Mouse (Mus musculus): ENCODE measurements at regions not wholly inside any gene's neighbourhood (a gene's known extent, or its start where the extent isn't known, plus 50 kb on each side); places are given as distances from the start of the nearest gene placed in this dataset.
A peak's percentile ranks its signal among the peaks of the same experiment; 100 is the strongest.

DNA sequence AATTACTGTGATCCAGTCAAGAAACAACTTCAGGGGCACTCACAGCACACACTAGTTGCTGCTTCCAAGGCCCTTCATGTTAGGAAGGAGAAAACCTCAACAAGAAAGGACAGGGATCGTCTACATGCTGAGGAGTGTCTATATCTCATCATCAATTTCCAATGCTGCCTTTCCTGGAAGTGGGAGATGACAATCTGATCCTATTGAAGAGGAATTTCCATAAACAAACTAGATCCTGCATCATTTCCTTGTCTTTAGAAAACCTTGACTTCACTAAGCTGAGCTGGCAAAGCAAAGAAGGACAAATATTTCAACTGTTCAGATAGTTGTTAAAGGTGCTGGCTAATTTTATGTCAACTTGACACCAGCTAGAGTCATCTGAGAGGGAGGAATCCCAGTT is 83.5 kb upstream of the Rapgef5 start:
- in situ Hi-C loops (cut with MboI; ENCODE audit: low pct_unique_long_range_greater_than_20kb) = loop anchor here (5.0 to 10.0 kb wide), 2 partner anchors 55 to 142 kb away; no protein-coding TSS in a partner anchor
- CTCF ChIA-PET = interaction anchor here (1.4 to 1.5 kb wide), 2 partner anchors 321 to 332 kb away, joined by 3 to 4 read pairs; no protein-coding TSS in a partner anchor
- H3K27me3 ChIP-seq = no peaks in the 10 kb centered on the region
- no peak for DNase-seq (ENCODE audit: low read depth, low spot score)
- TF ChIP-seq CTCF (IDR thresholded peaks at IDR 0.05) = no peak
- POLR2A ChIA-PET = no interaction called here
- no peak for ATAC-seq

DNA sequence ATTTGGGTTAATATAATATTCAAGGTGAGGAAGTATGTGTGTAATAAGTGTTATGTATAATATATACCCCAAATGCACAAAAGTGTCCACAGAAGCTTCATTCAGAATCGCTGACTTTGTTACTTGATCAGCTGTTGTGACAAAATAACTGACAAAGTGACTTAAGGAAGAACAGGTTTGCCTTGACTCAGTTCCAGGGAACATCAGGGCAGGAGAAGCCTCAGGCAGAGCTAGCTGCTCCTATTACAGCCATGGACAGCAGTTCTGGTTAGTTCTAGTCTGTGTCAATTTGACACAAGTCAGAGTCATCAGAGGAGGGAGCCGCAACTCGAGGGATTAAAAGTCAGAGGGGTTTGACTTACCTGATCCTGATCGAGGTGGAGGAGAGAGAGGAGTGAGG is 79.3 kb upstream of the Rapgef5 start:
- CTCF ChIA-PET = interaction anchor here (1.2 kb wide), 1 partner anchor 9 kb away, joined by 3 read pairs; no protein-coding TSS in a partner anchor
- in situ Hi-C loops (cut with MboI; ENCODE audit: low pct_unique_long_range_greater_than_20kb) = loop anchor here (10.0 kb wide), 1 partner anchor 138 kb away; no protein-coding TSS in a partner anchor
- ATAC-seq (no peak), DNase-seq (ENCODE audit: low read depth, low spot score) (no peak)
- no peaks in the 10 kb centered on the region for H3K27me3 ChIP-seq
- POLR2A ChIA-PET = no interaction called here
- TF ChIP-seq CTCF (IDR thresholded peaks at IDR 0.05) = no peak

DNA sequence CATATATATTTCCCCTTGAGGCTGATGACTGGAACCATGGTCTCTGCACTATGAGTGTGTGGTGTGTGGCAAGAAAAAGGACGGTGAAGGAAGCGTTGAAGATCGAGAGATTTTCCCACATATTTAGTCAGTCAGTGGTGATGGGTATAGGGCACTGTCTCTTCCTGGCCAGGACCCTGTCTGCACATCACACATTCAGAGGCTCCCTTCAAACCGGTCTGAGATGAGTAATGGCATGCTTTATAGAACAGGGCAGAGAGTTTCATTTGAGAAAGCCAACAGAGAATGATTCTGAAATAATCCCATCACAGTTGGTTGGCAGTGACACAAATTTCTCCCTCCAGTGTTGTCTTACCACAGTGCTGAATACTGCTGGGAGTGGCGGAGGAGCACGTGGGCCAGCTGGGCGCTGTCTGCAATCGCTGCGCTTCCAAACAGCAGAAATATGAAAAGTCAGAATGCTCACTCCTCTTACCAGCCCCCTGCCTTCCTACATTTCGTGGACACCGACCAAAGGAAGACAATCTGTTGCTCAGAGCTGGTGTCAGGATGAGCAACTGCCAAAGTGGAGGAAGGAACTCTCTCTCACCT is 77.2 kb upstream of the Rapgef5 start:
- no peaks in the 10 kb centered on the region for H3K27me3 ChIP-seq
- no peak for DNase-seq (ENCODE audit: low read depth, low spot score)
- CTCF ChIA-PET = no interaction called here
- no peak for TF ChIP-seq CTCF (IDR thresholded peaks at IDR 0.05)
- in situ Hi-C loops (cut with MboI; ENCODE audit: low pct_unique_long_range_greater_than_20kb) = loop anchor here (10.0 kb wide), 1 partner anchor 136 kb away; no protein-coding TSS in a partner anchor
- POLR2A ChIA-PET = no interaction called here
- no peak for ATAC-seq

DNA sequence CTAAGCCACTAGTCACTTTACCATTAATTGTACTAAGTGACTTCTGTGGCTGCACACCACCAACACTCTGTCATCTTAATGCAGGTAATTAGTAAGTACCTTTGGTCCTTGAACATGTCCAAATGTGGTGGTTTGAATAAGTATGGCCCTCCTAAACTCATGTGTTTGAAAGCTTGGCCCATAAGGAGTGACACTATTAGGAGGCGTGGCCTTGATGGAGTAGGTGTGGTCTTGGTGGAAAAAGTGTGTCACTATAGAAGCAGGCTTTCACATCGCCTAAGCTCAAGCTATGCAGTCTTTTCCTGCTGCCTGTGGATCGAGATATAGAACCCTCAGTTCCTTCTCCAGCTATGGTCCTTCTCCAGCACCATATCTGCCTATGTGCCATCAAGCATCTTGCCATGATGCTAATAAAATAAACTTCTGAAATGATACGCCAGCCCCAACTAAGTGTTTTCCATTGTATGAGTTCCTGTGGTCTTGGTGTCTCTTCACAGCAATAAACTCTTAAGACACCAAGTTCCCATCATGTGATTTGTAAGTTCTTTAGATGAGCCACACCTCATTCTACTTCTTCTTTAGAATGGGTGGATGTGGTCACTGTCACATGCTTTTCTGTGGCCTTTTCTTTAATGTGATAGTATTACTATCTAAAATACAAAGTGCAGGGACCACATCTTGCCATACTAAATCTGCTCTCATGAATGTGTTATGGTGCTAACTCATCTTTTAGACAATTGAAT is 71.9 kb upstream of the Rapgef5 start:
- POLR2A ChIA-PET = no interaction called here
- DNase-seq (ENCODE audit: low read depth, low spot score) (no peak), ATAC-seq (no peak)
- in situ Hi-C loops (cut with MboI; ENCODE audit: low pct_unique_long_range_greater_than_20kb) = no loop called here
- CTCF ChIA-PET = no interaction called here
- no peaks in the 10 kb centered on the region for H3K27me3 ChIP-seq
- no peak for TF ChIP-seq CTCF (IDR thresholded peaks at IDR 0.05)

DNA sequence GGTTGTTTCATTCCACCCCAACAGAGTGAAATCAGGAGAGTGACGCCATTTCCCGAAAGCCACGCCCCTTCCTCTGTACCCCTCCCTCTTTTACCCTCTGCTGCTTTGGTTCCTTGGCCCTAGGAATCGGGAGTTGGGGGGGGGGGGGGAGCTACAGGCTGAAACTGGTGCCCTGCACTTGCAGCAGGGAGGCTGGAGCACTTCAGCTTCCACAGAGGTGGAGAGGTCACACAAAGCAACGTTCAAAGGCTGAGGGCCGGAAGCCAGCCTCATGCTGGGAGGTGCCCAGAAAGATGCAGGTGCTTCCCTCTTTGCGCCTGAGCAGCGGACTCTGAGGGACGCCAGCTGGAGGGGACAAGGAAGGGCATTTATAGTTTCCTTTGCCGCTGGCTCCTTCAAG is 69.1 kb upstream of the Rapgef5 start:
- DNase-seq (ENCODE audit: low read depth, low spot score) (no peak), ATAC-seq (no peak)
- H3K27me3 ChIP-seq = no peaks in the 10 kb centered on the region
- CTCF ChIA-PET = no interaction called here
- in situ Hi-C loops (cut with MboI; ENCODE audit: low pct_unique_long_range_greater_than_20kb) = no loop called here
- TF ChIP-seq CTCF (IDR thresholded peaks at IDR 0.05) = no peak
- POLR2A ChIA-PET = interaction anchor here (0.7 to 0.8 kb wide), 2 partner anchors 12 to 16 kb away, joined by 3 to 5 read pairs; no protein-coding TSS in a partner anchor

DNA sequence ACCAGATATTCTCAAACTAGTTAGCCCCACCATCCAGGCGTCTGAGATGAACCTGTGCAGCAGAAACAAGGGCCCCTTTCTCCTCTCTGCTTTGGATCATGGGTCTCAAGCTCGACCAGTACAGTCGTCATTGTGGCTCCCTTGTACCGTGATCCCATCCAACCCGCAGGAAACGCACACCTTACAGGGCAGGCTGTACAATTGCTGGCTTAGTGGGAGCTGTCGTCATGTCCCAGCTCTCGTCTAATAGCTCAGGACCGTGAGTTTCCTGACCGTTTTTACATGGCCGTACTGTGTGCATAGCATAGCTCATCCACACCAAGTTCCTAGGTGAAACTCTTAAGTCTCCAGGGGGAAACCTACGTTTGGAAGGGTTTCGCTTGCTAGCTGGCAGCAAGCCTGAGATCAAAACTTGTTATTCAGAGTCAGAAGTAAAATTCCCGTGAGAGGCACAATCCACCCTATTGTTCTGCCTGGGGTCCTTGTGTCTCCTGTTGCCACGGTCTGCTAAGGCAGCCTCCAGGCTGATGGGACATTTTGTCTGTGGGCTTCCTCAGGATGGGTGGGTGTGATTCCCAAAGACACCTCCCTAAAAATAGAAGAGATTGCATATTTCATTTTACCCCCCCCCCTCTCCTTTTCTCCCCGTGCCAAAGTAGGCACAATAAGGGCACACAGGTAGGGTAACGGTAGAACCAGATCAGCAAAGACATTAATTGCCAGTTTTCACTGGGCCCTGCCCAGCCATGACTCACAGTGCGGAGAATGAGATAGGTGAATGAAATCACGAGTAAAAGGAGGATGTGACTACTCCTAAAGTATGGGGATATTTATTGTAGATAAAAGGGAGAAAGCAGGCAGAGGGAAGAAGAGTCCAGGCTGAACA is 68.2 kb upstream of the Rapgef5 start:
- DNase-seq (ENCODE audit: low read depth, low spot score) (no peak), ATAC-seq (no peak)
- no peaks in the 10 kb centered on the region for H3K27me3 ChIP-seq
- in situ Hi-C loops (cut with MboI; ENCODE audit: low pct_unique_long_range_greater_than_20kb) = no loop called here
- POLR2A ChIA-PET = interaction anchor here (0.7 kb wide), 1 partner anchor 11 kb away, joined by 5 read pairs; no protein-coding TSS in a partner anchor
- CTCF ChIA-PET = no interaction called here
- no peak for TF ChIP-seq CTCF (IDR thresholded peaks at IDR 0.05)

DNA sequence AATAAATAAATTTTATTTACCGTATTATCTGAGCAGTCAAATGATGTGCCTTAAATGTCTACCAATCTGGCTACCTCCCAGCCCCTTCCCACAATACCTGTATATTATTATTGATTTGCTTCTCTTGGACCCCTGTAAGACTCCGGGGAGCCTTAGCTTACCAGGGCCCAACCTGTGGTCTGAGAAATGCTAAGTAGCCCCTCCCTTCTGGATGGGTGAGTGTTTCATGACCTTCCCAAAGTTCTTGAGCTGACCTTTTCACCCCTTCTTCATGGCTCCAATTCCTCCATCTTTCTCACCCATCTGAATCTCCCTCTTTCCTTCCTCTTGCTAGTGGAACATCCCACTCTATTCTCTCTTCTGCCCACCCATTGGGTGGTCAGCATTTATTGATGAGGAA is 67.2 kb upstream of the Rapgef5 start:
- no peak for ATAC-seq
- H3K27me3 ChIP-seq = no peaks in the 10 kb centered on the region
- no peak for TF ChIP-seq CTCF (IDR thresholded peaks at IDR 0.05)
- DNase-seq (ENCODE audit: low read depth, low spot score) = no peak
- in situ Hi-C loops (cut with MboI; ENCODE audit: low pct_unique_long_range_greater_than_20kb) = no loop called here
- ChIA-PET CTCF (no interaction called here), POLR2A (no interaction called here)

DNA sequence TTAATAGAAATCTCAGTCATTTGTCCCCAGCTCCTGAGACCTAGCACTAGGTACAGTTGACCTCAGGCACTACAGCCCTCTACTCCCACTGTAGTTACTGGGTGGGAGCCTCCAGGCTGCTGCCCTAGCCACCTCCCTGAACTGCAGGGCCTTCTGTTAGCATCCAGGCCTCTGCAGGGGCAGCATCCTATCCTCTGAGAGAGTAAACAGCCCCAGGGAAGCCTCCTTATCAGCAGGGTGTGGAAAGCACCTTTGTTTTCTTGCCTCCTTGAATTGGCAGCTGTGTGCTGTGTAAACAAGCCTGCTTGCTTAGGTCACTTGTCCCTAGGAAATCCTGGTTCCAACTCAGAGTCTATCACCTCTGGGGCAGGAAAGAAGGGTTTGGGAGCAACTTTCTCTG is 66.2 kb upstream of the Rapgef5 start:
- in situ Hi-C loops (cut with MboI; ENCODE audit: low pct_unique_long_range_greater_than_20kb) = no loop called here
- ChIA-PET POLR2A (no interaction called here), CTCF (no interaction called here)
- no peak for TF ChIP-seq CTCF (IDR thresholded peaks at IDR 0.05)
- no peaks in the 10 kb centered on the region for H3K27me3 ChIP-seq
- ATAC-seq = no peak
- DNase-seq (ENCODE audit: low read depth, low spot score) = no peak

DNA sequence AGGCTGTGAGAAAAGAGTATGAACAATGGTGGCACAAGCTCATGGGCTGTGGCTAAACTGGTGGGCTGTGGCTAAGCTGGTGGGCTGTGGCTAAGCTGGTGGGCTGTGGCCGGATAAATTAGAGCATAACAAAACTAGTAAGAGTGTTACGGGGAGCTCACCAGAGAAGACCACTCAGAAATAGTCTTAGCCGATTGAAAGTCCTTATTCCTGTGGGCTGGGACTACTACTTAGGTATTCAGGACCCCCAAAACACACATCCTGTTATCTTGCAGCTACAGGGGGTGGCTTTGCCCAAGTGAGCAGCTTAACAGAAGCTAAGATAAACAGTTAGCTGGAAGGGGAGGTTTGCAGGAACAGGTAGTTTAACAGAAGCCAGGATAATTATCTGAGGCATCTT is 65.4 kb upstream of the Rapgef5 start:
- DNase-seq (ENCODE audit: low read depth, low spot score) (no peak), ATAC-seq (no peak)
- no peak for TF ChIP-seq CTCF (IDR thresholded peaks at IDR 0.05)
- in situ Hi-C loops (cut with MboI; ENCODE audit: low pct_unique_long_range_greater_than_20kb) = no loop called here
- CTCF ChIA-PET = no interaction called here
- no peaks in the 10 kb centered on the region for H3K27me3 ChIP-seq
- POLR2A ChIA-PET = no interaction called here

GRCm38 (mm10) chr12:117451441-117451840 is 64.8 kb upstream of the Rapgef5 start:
- peak; percentile 48 for TF ChIP-seq CTCF (IDR thresholded peaks at IDR 0.05)
- CTCF ChIA-PET = no interaction called here
- in situ Hi-C loops (cut with MboI; ENCODE audit: low pct_unique_long_range_greater_than_20kb) = no loop called here
- no peaks in the 10 kb centered on the region for H3K27me3 ChIP-seq
- no peak for ATAC-seq
- POLR2A ChIA-PET = no interaction called here
- no peak for DNase-seq (ENCODE audit: low read depth, low spot score)

- no peak for TF ChIP-seq CTCF (IDR thresholded peaks at IDR 0.05)
- in situ Hi-C loops (cut with MboI; ENCODE audit: low pct_unique_long_range_greater_than_20kb) = no loop called here
- H3K27me3 ChIP-seq = no peaks in the 10 kb centered on the region
- no peak for ATAC-seq
- POLR2A ChIA-PET = no interaction called here
- CTCF ChIA-PET = no interaction called here
- DNase-seq (ENCODE audit: low read depth, low spot score) = no peak
These were observed 60.5 kb upstream of the Rapgef5 start for GRCm38 (mm10) chr12:117455800-117456199.

All from Patski (cell line).